Mouse (Mus musculus) lung, postnatal 36 days (tissue): Measurements from ENCODE around the gene Phkg2.
A peak's percentile ranks its signal among the peaks of the same experiment; 100 is the strongest.
"Not testable (repeated sequence)": the region's sequence is repeated elsewhere in the genome, so short reads cannot be mapped to it uniquely, and the experiment has no call there.

Experiments used
- DNase-seq: peaks from one replicate; pipeline ENCODE4 v3.0.0; 2022; ENCODE audit warnings: mixed read lengths

Phkg2 gene

DNA sequence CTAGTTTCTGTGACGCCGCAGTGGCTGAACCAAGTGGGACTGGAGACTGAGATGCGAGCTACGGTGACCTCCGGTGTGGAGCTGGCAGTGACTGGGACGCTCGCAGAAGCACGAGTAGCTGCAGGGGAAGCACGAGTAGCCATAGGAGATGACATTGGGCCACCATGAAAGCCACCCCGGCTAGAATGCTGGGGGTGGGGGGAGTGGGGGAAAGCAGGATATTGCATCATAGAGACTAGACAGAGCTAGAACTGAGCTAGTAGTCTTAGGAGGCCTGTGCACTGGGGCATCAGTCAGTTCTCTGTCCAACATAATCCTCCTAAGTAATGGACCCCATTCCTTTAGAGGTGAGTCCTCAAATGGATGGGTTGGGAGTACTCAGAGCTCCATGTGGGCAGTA is 31.1 kb downstream of the Phkg2 start:
- DNase-seq: no peak

- peak; percentile 86 for DNase-seq
These were observed 34.0 kb downstream of the Phkg2 start for GRCm38 (mm10) chr7:127607150-127607549.

- DNase-seq: no peak
These were observed 37.9 kb downstream of the Phkg2 start for GRCm38 (mm10) chr7:127611011-127611410.

GRCm38 (mm10) chr7:127611561-127611960 is 38.4 kb downstream of the Phkg2 start:
- DNase-seq: no peak

DNA sequence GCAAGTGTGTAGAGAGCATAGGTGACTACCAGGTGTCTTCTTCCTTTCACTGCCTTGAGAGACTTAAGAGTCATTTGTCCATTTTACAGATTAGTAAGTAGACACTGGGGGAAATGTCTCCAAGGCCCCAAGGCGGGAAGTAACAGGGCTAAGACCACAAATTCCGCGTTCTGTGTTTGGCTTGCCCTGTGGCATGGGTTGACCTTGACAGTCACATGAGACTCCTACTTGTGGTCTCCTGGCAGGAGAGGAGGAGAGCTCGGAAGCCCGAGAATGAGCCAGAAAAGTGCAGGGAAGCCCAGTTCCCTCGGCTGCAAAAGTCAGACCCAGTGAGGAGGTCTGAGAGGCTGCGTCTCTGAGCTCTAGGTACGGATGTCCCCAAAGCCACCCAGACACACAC is 40.4 kb downstream of the Phkg2 start:
- no peak for DNase-seq

- no peak for DNase-seq
These were observed 41.0 kb downstream of the Phkg2 start for GRCm38 (mm10) chr7:127614091-127614490.

DNA sequence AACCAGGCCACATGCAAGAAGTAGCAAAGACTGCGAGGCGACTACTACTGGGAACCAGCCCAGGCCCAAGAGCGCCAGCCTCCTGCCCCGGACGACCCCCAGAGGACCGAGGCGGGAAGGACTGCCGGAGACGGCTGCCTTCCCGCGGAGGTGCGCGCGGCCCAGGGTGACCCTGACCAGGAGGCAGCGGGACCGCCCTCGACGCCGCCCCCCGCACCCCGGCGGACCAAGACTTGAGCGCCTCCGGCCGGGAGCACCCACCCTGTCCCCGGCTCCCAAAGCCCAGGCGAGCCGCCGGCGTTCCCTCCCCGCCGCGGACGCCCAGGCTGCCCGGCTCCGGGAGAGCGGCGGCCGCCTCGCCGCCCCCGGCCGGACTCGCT is 41.4 kb downstream of the Phkg2 start:
- peak; percentile 47 for DNase-seq

DNA sequence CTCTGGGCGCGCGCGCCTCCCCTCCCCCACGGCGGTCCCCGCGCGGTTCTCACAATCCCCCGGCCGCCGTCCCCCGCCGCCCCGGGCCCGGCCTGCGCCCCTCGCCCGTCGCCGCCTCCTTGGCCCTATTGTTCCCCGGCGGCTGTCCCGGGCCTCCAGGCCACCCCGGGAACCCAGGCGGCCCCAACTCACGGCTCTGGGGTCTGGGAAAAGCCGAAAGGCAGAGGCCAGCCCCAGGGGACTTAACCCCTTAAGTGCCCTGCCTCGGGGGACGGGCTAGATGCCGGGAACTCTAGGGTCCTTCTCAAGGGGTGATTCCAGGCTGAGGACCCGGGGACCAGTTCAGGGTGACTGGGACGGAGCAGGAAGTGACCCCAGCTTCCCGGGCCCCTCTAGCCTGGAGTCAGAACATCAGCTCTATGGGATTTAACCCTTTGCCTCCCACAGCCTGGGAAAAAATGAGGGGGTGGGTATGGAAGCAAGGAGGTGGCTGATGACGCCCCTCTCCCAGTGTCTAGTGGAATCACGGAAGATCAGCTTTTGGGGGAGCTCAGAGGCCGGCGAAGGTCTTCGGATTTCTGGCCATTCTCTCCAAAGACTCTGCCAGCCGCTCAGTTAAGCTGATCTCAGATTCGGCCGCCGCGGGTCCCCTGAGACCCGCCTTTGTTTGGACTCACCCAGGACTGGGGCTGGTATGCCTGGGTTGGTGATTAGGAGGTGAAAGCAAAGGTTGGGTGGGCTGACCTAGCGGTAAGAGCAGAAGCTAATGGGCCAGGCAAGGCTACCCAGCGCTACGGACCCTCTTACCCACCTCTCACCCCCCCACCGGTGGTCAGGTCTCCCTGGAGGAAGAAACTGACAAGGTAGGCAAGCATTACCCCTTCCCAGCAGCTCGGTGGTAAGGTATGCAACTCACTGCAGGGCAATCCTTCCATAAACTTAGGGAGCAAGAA is 42.0 kb downstream of the Phkg2 start, which contains the start of gene Zfp629:
Zfp629 (minus strand) TSS at position 907 of the 953 bp plus-strand sequence.
- DNase-seq: peak; percentile 82

DNA sequence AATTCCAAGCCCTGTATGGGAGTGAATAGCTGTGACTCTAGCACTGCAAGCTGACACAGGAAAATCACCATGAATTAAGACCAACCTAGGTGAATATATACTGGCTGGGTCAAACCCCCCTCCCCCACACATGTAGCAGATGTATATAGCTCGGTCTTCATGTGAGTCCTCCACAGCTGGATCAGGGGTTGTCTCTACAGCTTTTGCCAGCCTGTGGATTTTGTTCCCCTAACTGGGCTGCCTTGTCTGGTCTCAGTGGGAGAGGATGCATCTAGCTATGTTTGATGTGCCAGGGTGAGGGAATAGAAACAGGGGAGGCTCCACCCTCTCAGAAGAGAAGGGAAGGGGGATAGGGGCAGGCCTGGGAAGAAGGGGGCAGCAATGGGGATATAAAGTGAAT is 43.2 kb downstream of the Phkg2 start:
- no peak for DNase-seq

- DNase-seq: no peak
These were observed 43.7 kb downstream of the Phkg2 start for GRCm38 (mm10) chr7:127616881-127617280.

GRCm38 (mm10) chr7:127617962-127618361 is 44.8 kb downstream of the Phkg2 start:
- no peak for DNase-seq

DNA sequence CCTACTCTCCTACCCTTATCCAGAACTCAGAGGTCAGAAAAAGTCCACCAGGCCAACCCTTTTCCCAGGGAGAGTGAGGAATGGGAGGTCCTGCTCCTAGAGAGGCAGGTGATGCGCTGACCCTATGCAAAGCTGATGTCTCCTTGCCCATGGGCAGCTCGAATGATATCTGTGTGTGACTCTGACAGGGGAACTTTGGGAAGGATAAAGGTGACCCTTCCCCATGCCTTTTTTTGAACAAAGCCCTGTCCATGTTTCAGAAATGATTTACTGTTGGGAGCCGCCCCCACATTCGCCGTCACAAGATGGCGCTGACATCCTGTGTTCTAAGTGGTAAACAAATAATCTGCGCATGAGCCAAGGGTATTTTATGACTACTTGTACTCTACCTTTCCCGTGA is 45.3 kb downstream of the Phkg2 start:
- not testable (repeated sequence) for DNase-seq

DNA sequence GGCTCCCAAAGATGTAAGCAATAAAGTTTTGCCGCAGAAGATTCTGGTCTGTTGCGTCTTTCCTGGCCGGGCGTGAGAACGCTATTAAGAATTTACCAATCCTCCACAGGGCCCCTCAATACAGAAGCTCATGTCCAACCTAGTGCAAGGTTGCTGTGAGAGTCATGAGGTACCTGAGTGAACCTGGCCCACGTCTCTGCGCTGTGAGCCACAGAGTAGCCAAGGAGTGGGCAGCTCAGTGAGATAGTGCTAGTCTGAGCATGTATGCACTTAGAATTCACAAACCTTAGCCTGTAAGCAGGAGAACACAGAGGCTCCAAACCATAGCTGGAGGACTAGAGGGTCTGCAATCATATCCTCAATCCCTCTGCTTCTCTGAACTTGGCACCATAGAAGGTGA is 52.9 kb downstream of the Phkg2 start:
- no peak for DNase-seq

DNA sequence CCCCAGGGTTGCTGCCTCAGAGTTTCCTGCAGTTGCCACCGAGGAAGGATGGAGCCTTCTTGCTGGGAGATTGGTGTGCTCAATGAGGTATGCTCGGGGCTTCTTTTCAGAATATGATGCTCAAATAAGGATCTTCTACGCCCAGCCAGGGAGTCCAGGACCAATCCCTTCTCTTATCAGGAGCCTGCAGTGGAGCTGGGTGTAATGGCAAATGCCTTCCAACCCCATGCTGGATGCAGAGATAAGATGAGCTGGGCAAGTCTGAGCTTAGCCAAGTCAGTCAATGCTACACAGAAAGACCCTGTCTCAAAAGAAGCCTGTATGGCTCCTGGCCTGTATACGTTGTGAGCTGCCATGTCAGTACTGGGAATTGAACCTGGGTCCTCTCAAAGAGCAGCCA is 53.3 kb downstream of the Phkg2 start:
- no peak for DNase-seq

DNA sequence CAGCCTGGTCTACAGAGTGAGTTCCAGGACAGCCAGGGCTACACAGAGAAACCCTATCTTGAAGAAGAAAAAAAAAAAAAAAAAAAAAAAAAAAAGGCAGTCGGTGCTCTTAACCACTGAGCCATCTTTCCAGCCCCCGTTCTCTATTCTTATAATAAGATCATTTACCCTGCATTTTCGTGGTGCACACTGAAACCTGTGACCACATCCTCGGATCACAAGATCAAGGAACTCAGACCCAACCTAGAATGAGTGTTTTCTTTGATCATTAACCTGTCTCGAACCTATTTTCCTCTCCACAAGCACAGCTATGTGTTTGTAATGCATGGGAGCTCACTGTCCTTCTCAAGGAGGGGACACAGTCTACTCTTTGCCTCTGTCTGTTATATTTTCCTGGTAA is 55.5 kb downstream of the Phkg2 start:
- no peak for DNase-seq

GRCm38 (mm10) chr7:127631416-127631815 is 58.3 kb downstream of the Phkg2 start:
- DNase-seq: no peak
